Mouse (Mus musculus) limb, embryonic 15.5 days (tissue): Measurements from ENCODE around the gene Ptpn12. TPM values are rescaled to one million over a fixed set of nuclear protein-coding genes. Genes with fewer than 3 reads are reported as not detected.

Experiments
- ATAC-seq: fragments of 200-750 bp; cut with Nextera tagmentation; 2 replicates; pipeline ENCODE4 v1.8.0; 2017; ENCODE audit warnings: low read depth, moderate TSS enrichment; ENCODE audit not compliant: insufficient number of reproducible peaks, low FRiP score, low TSS enrichment
- H3K27ac ChIP-seq: fragments of 300-500 bp; sonication (generic); 2 replicates; pipeline ENCODE4 v1.5.1; 2015; ENCODE audit warnings: moderate library complexity, mild to moderate bottlenecking, inconsistent platforms
- H3K27me3 ChIP-seq: fragments of 300-500 bp; sonication (generic); 2 replicates; pipeline ENCODE4 v1.6.1; 2015; ENCODE audit warnings: inconsistent platforms
- H3K36me3 ChIP-seq: fragments of 300-500 bp; sonication (generic); 2 replicates; pipeline ENCODE4 v1.6.1; 2015; ENCODE audit warnings: inconsistent platforms
- H3K4me1 ChIP-seq: fragments of 300-500 bp; sonication (generic); 2 replicates; pipeline ENCODE4 v1.6.1; 2015; ENCODE audit warnings: inconsistent platforms
- H3K4me2 ChIP-seq: fragments of 300-500 bp; sonication (generic); 2 replicates; pipeline ENCODE4 v1.6.1; 2015; ENCODE audit warnings: mild to moderate bottlenecking, inconsistent platforms
- H3K4me3 ChIP-seq: fragments of 300-500 bp; sonication (generic); 2 replicates; pipeline ENCODE4 v1.5.1; 2015; ENCODE audit warnings: mild to moderate bottlenecking, inconsistent platforms
- H3K9ac ChIP-seq: fragments of 300-500 bp; sonication (generic); 2 replicates; pipeline ENCODE4 v1.6.1; 2015; ENCODE audit warnings: inconsistent platforms
- H3K9me3 ChIP-seq: fragments of 300-500 bp; sonication (generic); 2 replicates; pipeline ENCODE4 v1.6.1; 2016; ENCODE audit warnings: inconsistent platforms
- WGBS: fragments of 180-500 bp; shearing (Covaris S2); methylation state at CpG from one replicate; pipeline ENCODE4 v1.1.7; 2015; 5-methylcytosine and 5-hydroxymethylcytosine counted together
- polyA plus RNA-seq: library from polyadenylated mRNA; unstranded; fragments of >200 nt; fragmentation: Nextera tagmentation; extraction: Ambion mirVana; gene quantifications from 2 replicates; pipeline ENCODE4 v1.2.1, GENCODE M21; 2015

Gene Ptpn12
- polyA plus RNA-seq, 1 experiment from 2014 or later = 21.8 TPM

- H3K4me1 ChIP-seq = no peaks in the 10 kb centered on the region
- H3K9ac ChIP-seq = no peak overlapping the region
- H3K27me3 ChIP-seq = no peaks in the 10 kb centered on the region
- H3K36me3 ChIP-seq = peaks cover 56% of the 10 kb centered on the region
- ATAC-seq = no peak
- no peaks in the 10 kb centered on the region for H3K9me3 ChIP-seq
- WGBS = 90% methylated on average over 6 of the region's 6 CpGs
- no peak overlapping the region for H3K4me3 ChIP-seq
- no peak overlapping the region for H3K27ac ChIP-seq
- H3K4me2 ChIP-seq = no peak overlapping the region
Observed at GRCm38 (mm10) chr5:21002723-21003122, 53.0 kb downstream of the Ptpn12 start.

GRCm38 (mm10) chr5:21001622-21002315 lies 53.9 kb downstream of the Ptpn12 start:
- 90% methylated on average over 10 of the region's 10 CpGs for WGBS
- peaks cover 64% of the 10 kb centered on the region for H3K36me3 ChIP-seq
- no peaks in the 10 kb centered on the region for H3K4me1 ChIP-seq

GRCm38 (mm10) chr5:20998427-20998826 lies 57.3 kb downstream of the Ptpn12 start:
- H3K4me1 ChIP-seq = no peaks in the 10 kb centered on the region
- no peak overlapping the region for H3K9ac ChIP-seq
- no peaks in the 10 kb centered on the region for H3K27me3 ChIP-seq
- H3K36me3 ChIP-seq = peaks cover 74% of the 10 kb centered on the region
- WGBS = 92% methylated on average over 6 of the region's 6 CpGs
- no peak overlapping the region for H3K4me3 ChIP-seq
- H3K4me2 ChIP-seq = no peak overlapping the region
- no peak for ATAC-seq
- H3K27ac ChIP-seq = no peak overlapping the region
- H3K9me3 ChIP-seq = no peaks in the 10 kb centered on the region

More at GRCm38 (mm10) chr5:21001622-21002315, 53.9 kb downstream of the Ptpn12 start:
- H3K4me3 ChIP-seq = no peak overlapping the region
- no peaks in the 10 kb centered on the region for H3K27me3 ChIP-seq
- ATAC-seq = no peak
- no peak overlapping the region for H3K27ac ChIP-seq
- no peaks in the 10 kb centered on the region for H3K9me3 ChIP-seq
- H3K4me2 ChIP-seq = no peak overlapping the region
- H3K9ac ChIP-seq = no peak overlapping the region

GRCm38 (mm10) chr5:20997555-20997954 lies 58.2 kb downstream of the Ptpn12 start:
- H3K9me3 ChIP-seq = no peaks in the 10 kb centered on the region

GRCm38 (mm10) chr5:20990062-20990809 lies 65.5 kb downstream of the Ptpn12 start:
- Histone ChIP-seq H3K27me3 (no peaks in the 10 kb centered on the region), H3K27ac (no peak overlapping the region), H3K36me3 (peaks cover 43% of the 10 kb centered on the region), H3K4me1 (no peaks in the 10 kb centered on the region), H3K4me3 (no peak overlapping the region), H3K9me3 (no peaks in the 10 kb centered on the region), H3K9ac (no peak overlapping the region), H3K4me2 (no peak overlapping the region)
- WGBS = 95% methylated on average over 8 of the region's 8 CpGs
- no peak for ATAC-seq

More at GRCm38 (mm10) chr5:20997555-20997954, 58.2 kb downstream of the Ptpn12 start:
- WGBS = 87% methylated on average over 6 of the region's 6 CpGs
- H3K4me1 ChIP-seq = no peaks in the 10 kb centered on the region
- no peak overlapping the region for H3K27ac ChIP-seq
- H3K4me3 ChIP-seq = no peak overlapping the region
- no peak overlapping the region for H3K4me2 ChIP-seq
- ATAC-seq = no peak
- no peaks in the 10 kb centered on the region for H3K27me3 ChIP-seq
- no peak overlapping the region for H3K9ac ChIP-seq
- peaks cover 67% of the 10 kb centered on the region for H3K36me3 ChIP-seq

- H3K36me3 ChIP-seq = peaks cover 40% of the 10 kb centered on the region
- no peak overlapping the region for H3K27ac ChIP-seq
- 95% methylated on average over 8 of the region's 8 CpGs for WGBS
- H3K4me1 ChIP-seq = no peaks in the 10 kb centered on the region
- H3K4me3 ChIP-seq = no peak overlapping the region
- ATAC-seq = no peak
- no peaks in the 10 kb centered on the region for H3K9me3 ChIP-seq
- H3K27me3 ChIP-seq = no peaks in the 10 kb centered on the region
- H3K9ac ChIP-seq = no peak overlapping the region
- H3K4me2 ChIP-seq = no peak overlapping the region
Observed at GRCm38 (mm10) chr5:20986271-20986670, 69.4 kb downstream of the Ptpn12 start.

- H3K27me3 ChIP-seq = no peaks in the 10 kb centered on the region
- no peaks in the 10 kb centered on the region for H3K4me1 ChIP-seq
- H3K9me3 ChIP-seq = no peaks in the 10 kb centered on the region
- ATAC-seq = no peak
- no peak overlapping the region for H3K4me3 ChIP-seq
- H3K4me2 ChIP-seq = no peak overlapping the region
- no peak overlapping the region for H3K9ac ChIP-seq
- H3K36me3 ChIP-seq = peaks cover 27% of the 10 kb centered on the region
- no peak overlapping the region for H3K27ac ChIP-seq
Observed at GRCm38 (mm10) chr5:20983505-20983904, 72.2 kb downstream of the Ptpn12 start.

GRCm38 (mm10) chr5:20974690-20975089 lies 81.0 kb downstream of the Ptpn12 start:
- no peak overlapping the region for H3K27ac ChIP-seq
- H3K27me3 ChIP-seq = no peaks in the 10 kb centered on the region
- H3K9ac ChIP-seq = no peak overlapping the region
- H3K36me3 ChIP-seq = no peaks in the 10 kb centered on the region
- no peak for ATAC-seq
- H3K4me2 ChIP-seq = no peak overlapping the region
- no peaks in the 10 kb centered on the region; the same call in 1 of the 2 replicates for H3K4me1 ChIP-seq
- 87% methylated on average over 4 of the region's 4 CpGs for WGBS
- no peaks in the 10 kb centered on the region for H3K9me3 ChIP-seq
- H3K4me3 ChIP-seq = no peak overlapping the region

GRCm38 (mm10) chr5:20973999-20974398 lies 81.7 kb downstream of the Ptpn12 start:
- Histone ChIP-seq H3K27ac (no peak overlapping the region), H3K4me1 (no peaks in the 10 kb centered on the region; the same call in 1 of the 2 replicates), H3K4me3 (no peak overlapping the region), H3K9me3 (no peaks in the 10 kb centered on the region), H3K36me3 (no peaks in the 10 kb centered on the region), H3K9ac (no peak overlapping the region), H3K4me2 (no peak overlapping the region), H3K27me3 (no peaks in the 10 kb centered on the region)
- ATAC-seq = no peak
- 28% methylated on average over 7 of the region's 7 CpGs for WGBS

- Histone ChIP-seq H3K4me3 (no peak overlapping the region), H3K27ac (no peak overlapping the region), H3K9ac (no peak overlapping the region), H3K4me2 (no peak overlapping the region), H3K9me3 (no peaks in the 10 kb centered on the region), H3K36me3 (no peaks in the 10 kb centered on the region), H3K27me3 (no peaks in the 10 kb centered on the region), H3K4me1 (no peaks in the 10 kb centered on the region; the same call in 1 of the 2 replicates)
- no peak for ATAC-seq
- WGBS = 74% methylated on average over 5 of the region's 5 CpGs
Observed at GRCm38 (mm10) chr5:20973069-20973468, 82.6 kb downstream of the Ptpn12 start.

- H3K9ac ChIP-seq = no peak overlapping the region
- H3K4me1 ChIP-seq = no peaks in the 10 kb centered on the region; the same call in 1 of the 2 replicates
- no peak overlapping the region for H3K27ac ChIP-seq
- no peaks in the 10 kb centered on the region for H3K36me3 ChIP-seq
- no peak overlapping the region for H3K4me2 ChIP-seq
- no peak overlapping the region for H3K4me3 ChIP-seq
- no peaks in the 10 kb centered on the region for H3K27me3 ChIP-seq
- 63% methylated on average over 9 of the region's 9 CpGs for WGBS
- ATAC-seq = no peak
- no peaks in the 10 kb centered on the region for H3K9me3 ChIP-seq
Observed at GRCm38 (mm10) chr5:20968963-20969362, 86.7 kb downstream of the Ptpn12 start.

- H3K9ac ChIP-seq = no peak overlapping the region
- H3K27me3 ChIP-seq = no peaks in the 10 kb centered on the region
- H3K4me2 ChIP-seq = no peak overlapping the region
- no peaks in the 10 kb centered on the region for H3K36me3 ChIP-seq
- no peak overlapping the region for H3K4me3 ChIP-seq
- H3K4me1 ChIP-seq = no peaks in the 10 kb centered on the region
- no peak for ATAC-seq
- no peak overlapping the region for H3K27ac ChIP-seq
- no peaks in the 10 kb centered on the region for H3K9me3 ChIP-seq
- WGBS = 60% methylated on average over 9 of the region's 9 CpGs
Observed at GRCm38 (mm10) chr5:20968493-20968892, 87.2 kb downstream of the Ptpn12 start.
